Mouse (Mus musculus) G1E (cell line): ENCODE results near the gene Krtap28-10.

Source experiments
- CTCF ChIP-seq: IDR thresholded peaks from 2 replicates; pipeline ENCODE4 v1.5.1; 2012; ENCODE audit warnings: low read depth, low read length, inconsistent platforms, mixed read lengths
- GATA1 ChIP-seq: IDR thresholded peaks from 2 replicates; pipeline ENCODE4 v1.6.1; 2012; ENCODE audit warnings: borderline replicate concordance, low read length, inconsistent platforms, mixed read lengths
- GATA2 ChIP-seq: IDR thresholded peaks from 2 replicates; pipeline ENCODE4 v1.6.1; 2012; ENCODE audit warnings: low read depth, low read length, inconsistent platforms, borderline replicate concordance
- TAL1 ChIP-seq: conservative IDR thresholded peaks from 2 replicates; pipeline ENCODE4 v1.6.1; 2012; ENCODE audit warnings: low read depth, low read length, inconsistent platforms, mixed read lengths

GRCm38 (mm10) chr1:83075526-83076189 lies 33.4 kb upstream of the Krtap28-10 start:
- TF ChIP-seq CTCF (no peak), GATA1 (no peak), TAL1 (no peak), GATA2 (no peak)
